Mouse (Mus musculus) CH12F3 (cell line): ENCODE measurements around the gene Plekha4.

Experiments
- in situ Hi-C: fragments of 300-500 bp; cut with MboI; formaldehyde crosslinking; loops from 2 replicates; pipeline ENCODE4 v1.14.3; 2020; ENCODE audit warnings: low sequenced_read_pairs

Gene Plekha4

GRCm38 (mm10) chr7:45537602-45538001, 11.5 kb downstream of the Plekha4 start:
- in situ Hi-C loops: no loop called here

DNA sequence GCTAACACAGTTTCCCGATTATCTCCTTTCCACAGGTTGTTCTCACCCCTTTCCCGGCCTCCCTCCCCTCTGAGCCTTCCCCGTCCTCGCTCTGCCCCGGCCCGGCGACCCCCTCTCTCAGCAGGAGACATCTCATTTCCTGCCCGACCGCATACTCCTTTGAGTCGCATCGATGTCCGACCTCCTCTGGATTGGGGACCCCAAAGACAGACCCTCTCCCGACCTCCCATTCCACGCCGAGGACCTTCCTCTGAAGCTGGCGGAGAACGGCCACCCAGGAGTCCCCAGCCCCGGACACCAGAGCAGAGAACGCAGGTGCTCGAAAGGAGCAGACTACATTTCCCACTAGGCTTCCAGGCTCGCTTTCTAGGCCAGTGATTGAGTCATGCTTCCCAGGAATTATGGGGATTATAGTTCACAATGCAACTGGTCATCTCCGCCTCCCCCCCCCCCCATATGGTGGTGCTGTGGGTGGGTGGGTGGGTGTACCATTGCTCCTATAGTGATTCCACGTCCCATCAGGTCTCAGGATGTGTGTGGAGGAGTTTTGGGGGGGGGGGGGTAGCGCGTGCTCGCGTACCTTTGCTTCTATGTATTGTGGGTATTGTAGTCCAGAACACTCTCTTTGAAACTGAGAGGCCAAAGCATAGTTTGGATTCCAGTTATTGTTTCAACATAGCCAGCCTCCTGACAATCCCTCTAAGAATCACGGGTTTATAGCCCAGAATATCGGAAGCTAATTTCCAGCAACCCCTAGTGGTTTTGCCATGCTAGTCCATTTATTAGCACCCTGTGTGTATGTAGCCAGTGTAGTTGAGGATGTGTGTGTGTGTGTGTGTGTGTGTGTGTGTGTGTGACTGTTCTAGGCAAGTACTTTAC, 12.3 kb downstream of the Plekha4 start:
- in situ Hi-C loops: no loop called here

- in situ Hi-C loops: no loop called here
These were observed 13.0 kb downstream of the Plekha4 start for GRCm38 (mm10) chr7:45539095-45539494.

DNA sequence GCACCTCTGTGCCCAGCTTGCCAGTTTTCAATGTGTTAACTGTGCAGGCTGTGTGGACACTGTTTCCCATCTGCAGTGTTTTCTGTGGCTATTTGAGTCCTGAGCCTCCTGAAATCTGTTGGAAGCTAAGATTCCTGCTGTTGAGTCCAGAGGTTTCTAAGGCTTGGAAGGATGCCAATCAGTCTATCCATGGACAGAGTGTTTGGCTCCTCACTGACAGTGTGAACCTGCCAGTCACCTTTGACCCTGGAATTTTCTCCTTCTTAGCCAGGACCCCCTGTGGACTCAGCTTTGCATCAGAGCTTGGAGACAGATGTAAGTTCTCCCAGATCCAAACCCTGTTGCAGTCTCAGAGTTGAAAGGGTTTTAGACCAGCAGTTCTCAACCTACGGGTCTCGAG, 14.1 kb downstream of the Plekha4 start:
- in situ Hi-C loops: no loop called here

DNA sequence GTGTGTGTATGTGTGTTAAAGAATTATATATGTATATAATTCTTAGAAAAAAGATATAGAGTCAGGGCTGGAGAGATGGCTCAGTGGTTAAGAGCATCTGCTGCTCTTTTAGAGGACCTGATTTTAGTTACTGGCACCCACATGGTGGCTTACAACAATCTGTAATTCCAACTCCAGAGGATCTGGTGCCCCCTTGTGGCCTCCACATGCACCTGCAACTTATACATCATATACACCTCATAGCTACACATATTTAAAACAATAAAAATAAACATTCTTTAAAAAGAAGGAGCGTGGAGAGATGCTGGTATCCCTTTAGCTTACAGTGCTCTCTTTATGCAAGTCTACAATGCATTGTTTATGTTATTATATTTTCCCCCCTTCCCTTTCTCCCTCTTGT, 18.4 kb downstream of the Plekha4 start:
- in situ Hi-C loops: no loop called here

- in situ Hi-C loops: no loop called here
These were observed 23.7 kb downstream of the Plekha4 start for GRCm38 (mm10) chr7:45549641-45550436.

GRCm38 (mm10) chr7:45550821-45551511, 24.8 kb downstream of the Plekha4 start:
- in situ Hi-C loops: no loop called here

DNA sequence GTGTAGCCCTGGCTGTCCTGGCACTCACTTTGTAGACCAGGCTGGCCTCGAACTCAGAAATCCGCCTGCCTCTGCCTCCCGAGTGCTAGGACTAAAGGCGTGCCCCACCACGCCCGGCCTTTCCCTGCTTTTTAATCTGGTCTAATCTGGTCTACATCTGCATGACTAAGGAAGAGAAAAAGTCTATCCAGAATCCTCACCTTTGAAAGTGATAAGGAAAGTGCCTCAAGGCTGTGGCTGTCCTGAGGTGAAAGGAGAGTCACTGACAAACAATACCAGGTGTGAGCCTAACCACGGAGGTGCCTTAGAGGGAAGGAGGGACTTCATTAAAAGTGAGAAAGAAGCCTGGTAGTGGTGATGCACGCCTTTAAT, 25.4 kb downstream of the Plekha4 start:
- in situ Hi-C loops: no loop called here

DNA sequence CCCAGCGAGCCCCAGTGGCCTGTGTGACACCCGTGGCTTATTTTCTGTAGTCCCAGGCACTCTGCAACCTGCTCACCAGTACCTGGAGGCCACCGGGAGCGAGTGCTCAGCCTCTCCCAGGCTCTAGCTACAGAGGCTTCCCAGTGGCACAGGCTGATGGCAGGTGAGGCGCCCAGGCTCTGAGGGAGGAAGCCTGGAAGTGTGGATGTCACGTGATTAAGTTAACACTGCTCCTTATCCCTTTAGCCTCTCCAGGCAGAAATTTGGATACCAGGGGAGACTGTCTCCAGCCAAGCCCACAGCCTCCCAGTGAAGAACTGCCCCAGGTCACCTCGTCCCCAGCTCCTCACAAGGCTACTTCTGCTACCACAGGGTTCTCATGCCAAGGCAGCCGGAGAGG, 27.4 kb downstream of the Plekha4 start:
- in situ Hi-C loops: no loop called here

- in situ Hi-C loops: no loop called here
These were observed 27.9 kb downstream of the Plekha4 start for GRCm38 (mm10) chr7:45553990-45554389.

- in situ Hi-C loops: no loop called here
These were observed 28.6 kb downstream of the Plekha4 start, which contains the start of gene Hsd17b14 for GRCm38 (mm10) chr7:45554744-45555143. Hsd17b14 (plus strand) TSS chr7:45554893.

DNA sequence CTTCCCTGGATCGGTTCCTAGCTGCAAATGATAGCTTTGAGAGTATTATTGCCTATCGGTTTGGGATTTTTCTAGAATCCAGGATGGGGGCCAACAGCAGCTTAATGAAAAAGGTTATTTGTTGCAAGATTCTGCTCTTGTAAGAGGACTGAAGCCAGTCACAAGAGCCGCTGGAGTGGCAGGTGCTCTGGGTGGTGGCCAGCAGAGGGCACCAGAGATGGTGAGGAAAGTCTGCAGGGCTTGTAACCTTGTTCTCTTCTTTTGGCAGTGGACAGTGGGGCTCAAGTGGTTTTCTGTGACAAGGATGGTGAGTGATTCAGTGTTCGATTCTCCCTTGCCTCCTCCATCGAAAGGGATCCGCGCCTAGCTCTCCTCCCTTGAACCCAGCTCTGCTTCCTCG, 29.7 kb downstream of the Plekha4 start:
- in situ Hi-C loops: no loop called here

DNA sequence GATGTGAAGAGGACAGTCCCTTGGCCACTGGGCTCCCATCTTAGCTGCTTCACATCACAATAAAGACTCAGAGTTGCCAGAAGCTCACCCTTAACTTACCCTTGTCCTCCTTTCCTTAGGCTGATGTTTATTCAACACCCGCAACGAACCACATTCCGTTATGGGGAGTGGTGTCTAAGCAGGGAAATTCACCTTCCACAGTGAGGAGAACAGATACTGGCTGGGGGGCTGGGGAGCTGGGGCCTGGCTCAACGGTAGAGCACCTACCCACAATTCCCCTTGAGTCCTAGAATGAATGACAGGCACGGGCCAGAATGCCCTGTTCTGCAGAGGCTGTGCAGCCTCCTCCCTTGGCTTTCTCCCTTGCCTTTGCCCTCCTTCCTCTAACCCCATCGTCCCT, 32.8 kb downstream of the Plekha4 start:
- in situ Hi-C loops: no loop called here

- in situ Hi-C loops: no loop called here
These were observed 34.1 kb downstream of the Plekha4 start for GRCm38 (mm10) chr7:45560241-45560640.

DNA sequence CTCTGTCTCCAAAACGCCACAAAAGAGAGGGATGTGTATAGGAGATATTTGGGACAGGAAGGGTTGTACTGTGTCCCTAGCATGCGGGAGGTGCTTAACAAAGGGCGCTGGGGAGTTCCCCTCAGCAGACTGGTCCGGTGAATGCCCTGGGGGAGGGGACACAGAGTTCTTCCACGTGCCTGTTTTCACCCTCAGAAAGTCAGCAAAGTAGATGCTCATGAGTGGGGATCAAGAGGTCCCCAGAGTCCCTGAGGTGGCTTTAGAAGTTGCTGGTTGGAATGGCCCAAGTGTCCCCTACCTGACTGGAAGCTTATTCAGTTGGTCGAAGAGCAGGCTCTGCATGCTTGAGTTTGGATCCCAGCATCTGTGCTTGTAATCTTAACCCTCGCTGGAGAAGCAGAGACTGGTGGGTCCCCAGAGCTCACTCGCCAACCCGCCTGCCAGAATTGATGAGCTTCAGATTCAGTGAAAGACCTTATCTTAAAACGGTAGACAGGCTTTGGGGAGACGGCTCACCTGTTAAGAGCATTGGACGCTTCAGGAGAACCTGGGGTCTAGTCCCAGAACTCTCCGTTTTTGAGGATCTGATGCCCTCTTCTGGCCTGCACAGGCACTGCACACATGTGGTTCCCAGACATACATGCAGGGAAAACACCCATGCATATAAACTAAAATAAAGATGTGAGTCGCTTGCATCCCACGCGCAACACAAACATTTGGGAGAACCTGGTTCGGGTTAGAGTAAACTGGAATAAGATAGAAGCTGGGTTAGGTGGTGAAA, 34.9 kb downstream of the Plekha4 start:
- in situ Hi-C loops: no loop called here

GRCm38 (mm10) chr7:45561624-45562520, 35.7 kb downstream of the Plekha4 start:
- in situ Hi-C loops: no loop called here

DNA sequence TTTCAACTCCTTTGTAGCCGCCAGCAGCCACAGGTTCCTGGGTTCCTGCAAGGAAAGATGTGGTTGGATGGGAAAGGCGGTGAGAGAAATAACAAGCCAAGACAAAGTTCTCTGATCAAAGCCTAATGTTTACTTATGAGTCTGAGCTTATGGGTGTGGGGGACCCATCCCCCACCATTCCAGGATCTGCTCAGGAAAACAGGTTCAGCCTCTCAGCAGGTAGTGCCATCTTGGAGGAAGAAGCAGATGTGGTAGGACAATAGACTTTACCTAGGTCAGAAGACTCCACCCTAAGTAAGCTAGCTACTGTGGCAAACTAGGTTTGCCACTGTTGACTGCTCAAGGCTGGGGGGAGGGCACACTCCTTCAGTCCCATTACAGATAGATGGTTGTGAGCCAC, 38.7 kb downstream of the Plekha4 start:
- in situ Hi-C loops: no loop called here

- in situ Hi-C loops: no loop called here
These were observed 39.3 kb downstream of the Plekha4 start for GRCm38 (mm10) chr7:45565446-45565845.

DNA sequence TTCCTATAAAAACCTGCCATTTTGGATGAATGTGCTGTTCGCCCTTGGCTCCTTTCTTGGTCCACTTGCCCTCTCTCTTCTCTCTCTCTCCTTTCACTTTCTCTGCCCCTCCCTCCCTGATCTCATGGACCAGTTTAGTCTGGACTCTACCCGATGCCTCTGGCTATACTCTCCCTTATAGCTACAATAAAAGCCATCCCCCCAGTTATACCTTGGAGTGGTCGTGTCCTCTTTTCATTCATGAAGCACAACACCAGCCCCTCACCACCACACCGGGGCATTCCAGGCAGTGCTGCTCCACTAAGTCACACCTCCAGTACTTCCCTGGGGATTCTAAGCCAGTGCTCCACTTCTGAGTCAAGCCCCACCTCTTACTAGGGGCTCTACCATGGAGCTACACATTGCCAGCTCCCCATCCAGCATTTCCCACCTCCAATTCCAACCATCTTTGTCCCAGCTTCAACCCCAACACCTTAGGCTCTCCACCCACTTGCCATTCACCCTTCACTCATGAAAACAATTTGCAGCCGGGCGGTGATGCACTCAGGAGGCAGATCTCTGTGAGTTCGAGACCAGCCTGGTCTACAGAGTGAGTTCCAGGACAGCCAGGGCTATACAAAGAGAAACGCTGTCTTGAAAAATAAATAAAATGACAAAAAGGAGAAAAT, 41.1 kb downstream of the Plekha4 start:
- in situ Hi-C loops: no loop called here
